Mouse (Mus musculus): Measurements from ENCODE around the gene Serpine1. TPM values are rescaled to one million over a fixed set of nuclear protein-coding genes. Genes with fewer than 3 reads are reported as not detected.

Serpine1 gene
- total and polyA plus RNA-seq, 3 experiments: 0.04 to 0.11 TPM; not detected in 1

DNA sequence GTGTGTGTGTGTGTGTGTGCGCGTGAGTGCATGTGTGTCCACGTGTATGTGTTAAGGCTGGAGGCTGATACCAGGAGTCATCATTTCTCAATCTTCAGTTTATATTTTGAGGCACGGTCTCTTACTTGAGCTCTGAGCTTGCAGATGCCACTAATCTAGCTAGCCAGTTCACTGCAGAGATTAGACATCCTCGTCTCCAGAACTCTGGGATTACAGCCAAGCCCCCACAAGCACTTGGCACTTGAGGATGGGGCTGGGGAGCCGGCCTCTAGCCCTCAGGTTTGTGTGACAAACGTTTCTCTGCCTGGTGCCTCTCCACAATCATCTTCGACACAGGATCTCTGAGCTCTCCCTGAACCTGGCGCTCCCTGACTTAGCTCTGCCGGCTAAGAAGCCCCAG is 18.8 kb upstream of the Serpine1 start (continued):
- TF ChIP-seq RCOR1 (IDR thresholded peaks at IDR 0.05; ENCODE audit: low read depth, low read length): peak; percentile 69
- TF ChIP-seq NELFE (IDR thresholded peaks at IDR 0.05; ENCODE audit: low read depth, low read length): no peak
- TF ChIP-seq CHD2 (IDR thresholded peaks at IDR 0.05; ENCODE audit: low read length): no peak
- TF ChIP-seq CHD1 (IDR thresholded peaks at IDR 0.05; ENCODE audit: low read depth, low read length): no peak
- TF ChIP-seq MAFK (IDR thresholded peaks at IDR 0.05; ENCODE audit: borderline replicate concordance, low read depth, low read length): no peak
- no peak for TF ChIP-seq CTCF (IDR thresholded peaks at IDR 0.05 in 2 of 3, conservative IDR thresholded peaks at IDR 0.05 in 1 of 3; ENCODE audit: control insufficient read depth in 1 of 3, insufficient read depth in 1 of 3, low read depth in 2 of 3, low read length in 3 of 3, poor library complexity in 1 of 3, severe bottlenecking in 1 of 3)
- no peak for TF ChIP-seq MXI1 (IDR thresholded peaks at IDR 0.05; ENCODE audit: low read depth, low read length)
- no peak for TF ChIP-seq POLR2AphosphoS2 (IDR thresholded peaks at IDR 0.05; ENCODE audit: low read length)

DNA sequence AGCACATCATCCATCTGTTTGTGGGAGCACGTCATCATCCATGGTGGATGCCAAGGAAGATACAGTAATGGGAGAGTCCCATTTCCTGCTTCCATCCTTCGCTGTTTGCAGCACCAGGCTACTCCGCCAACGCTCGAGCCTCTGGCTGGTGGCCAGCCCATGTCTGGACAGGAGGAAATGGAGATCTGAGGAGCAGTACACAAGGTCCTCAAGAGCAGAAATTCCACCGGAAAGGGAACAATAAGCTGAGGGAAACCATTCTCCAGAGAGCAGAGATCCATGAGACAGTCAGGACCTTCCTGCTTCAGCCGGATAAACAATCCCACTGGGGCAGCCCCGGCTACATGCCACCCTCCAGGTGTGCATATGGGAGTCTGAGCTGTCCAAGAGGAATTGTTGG is 15.3 kb upstream of the Serpine1 start:
- Histone ChIP-seq H3K27me3 (ENCODE audit: control insufficient read depth in 1 of 2, insufficient read depth in 2 of 2, low read length in 2 of 2) (no peaks in the 10 kb centered on the region), H3K27ac (ENCODE audit: control insufficient read depth, low read depth, low read length) (no peak overlapping the region), H3K4me1 (ENCODE audit: control insufficient read depth in 1 of 2, insufficient read depth in 2 of 2, low read length in 2 of 2) (peaks cover 10 to 28% of the 10 kb centered on the region in 2 experiments), H3K4me3 (ENCODE audit: control insufficient read depth in 1 of 2, insufficient read depth in 1 of 2, low read depth in 2 of 2, low read length in 2 of 2) (no peak overlapping the region), H3K36me3 (ENCODE audit: control insufficient read depth in 1 of 2, insufficient read depth in 2 of 2, low read length in 2 of 2) (peaks cover 0 to 13% of the 10 kb centered on the region in 2 experiments; a peak in 2 of 4 replicates), H3K9me3 (replicated peaks; ENCODE audit: insufficient read depth, low read length) (no peaks in the 10 kb centered on the region), H3K79me2 (ENCODE audit: control insufficient read depth, insufficient read depth, low read length, poor library complexity) (no peaks in the 10 kb centered on the region), H3K9ac (ENCODE audit: control insufficient read depth, low read depth, low read length, poor library complexity, severe bottlenecking) (no peak overlapping the region)
- DNase-seq (ENCODE audit: low read depth, low spot score): no peak
- TF ChIP-seq UBTF (IDR thresholded peaks at IDR 0.05; ENCODE audit: borderline replicate concordance, insufficient read depth, low read depth, low read length): no peak
- no peak for TF ChIP-seq MAFK (IDR thresholded peaks at IDR 0.05; ENCODE audit: borderline replicate concordance, low read depth, low read length)
- no peak for TF ChIP-seq ZMIZ1 (IDR thresholded peaks at IDR 0.05; ENCODE audit: low read depth, low read length)
- TF ChIP-seq TCF12 (IDR thresholded peaks at IDR 0.05; ENCODE audit: low read depth, low read length): no peak
- no peak for TF ChIP-seq JUND (IDR thresholded peaks at IDR 0.05; ENCODE audit: low read depth, low read length)
- TF ChIP-seq E2F4 (IDR thresholded peaks at IDR 0.05; ENCODE audit: borderline replicate concordance, low read depth, low read length): no peak
- TF ChIP-seq MEF2A (IDR thresholded peaks at IDR 0.05; ENCODE audit: extremely low read depth, insufficient replicate concordance, low read depth, low read length, poor library complexity, severe bottlenecking): no peak
- TF ChIP-seq ELF1 (IDR thresholded peaks at IDR 0.05; ENCODE audit: low read depth, low read length): no peak
- no peak for TF ChIP-seq POLR2AphosphoS5 (IDR thresholded peaks at IDR 0.05; ENCODE audit: borderline replicate concordance, low read depth, low read length)
- TF ChIP-seq NELFE (IDR thresholded peaks at IDR 0.05; ENCODE audit: low read depth, low read length): no peak
- no peak for TF ChIP-seq SMC3 (IDR thresholded peaks at IDR 0.05; ENCODE audit: low read depth, low read length)
- no peak for TF ChIP-seq BHLHE40 (IDR thresholded peaks at IDR 0.05; ENCODE audit: borderline replicate concordance, low read depth, low read length)
- TF ChIP-seq TBP (IDR thresholded peaks at IDR 0.05; ENCODE audit: low read depth, low read length): no peak
- TF ChIP-seq GABPA (IDR thresholded peaks at IDR 0.05; ENCODE audit: low read depth, low read length): no peak
- no peak for TF ChIP-seq EP300 (IDR thresholded peaks at IDR 0.05; ENCODE audit: low read depth in 1 of 2, low read length in 2 of 2)
- no peak for TF ChIP-seq USF2 (IDR thresholded peaks at IDR 0.05; ENCODE audit: borderline replicate concordance in 1 of 2, insufficient read depth in 1 of 2, low read depth in 1 of 2, low read length in 2 of 2)
- no peak for TF ChIP-seq USF1 (IDR thresholded peaks at IDR 0.05; ENCODE audit: low read depth, low read length)

All from MEL (cell line).